Mouse (Mus musculus) myocyte (in vitro differentiated cells): ENCODE data around the gene Has1.

Source experiments
- E2F4 ChIP-seq: IDR thresholded peaks from one replicate; pipeline ENCODE4 v1.6.1; 2011; ENCODE audit warnings: mild to moderate bottlenecking, control low read depth, moderate library complexity; ENCODE audit not compliant: insufficient read depth
- MAX ChIP-seq: IDR thresholded peaks from one replicate; pipeline ENCODE4 v1.6.1; 2011; ENCODE audit warnings: low read depth, mild to moderate bottlenecking, control low read depth
- MYOG ChIP-seq, 3 experiments: IDR thresholded peaks; one replicate each; pipeline ENCODE4 v1.6.1; 2011; ENCODE audit warnings: control low read depth in 2 of 3, low read depth in 2 of 3, mild to moderate bottlenecking in 2 of 3; ENCODE audit not compliant: insufficient read length in 2 of 3, control insufficient read depth in 1 of 3, insufficient read depth in 1 of 3
- POLR2A ChIP-seq: IDR thresholded peaks from one replicate; pipeline ENCODE4 v1.6.1; 2011; ENCODE audit warnings: low read depth, mild to moderate bottlenecking, control low read depth, moderate library complexity; ENCODE audit not compliant: insufficient read length
- REST ChIP-seq: IDR thresholded peaks from one replicate; pipeline ENCODE4 v1.6.1; 2011; ENCODE audit warnings: mild to moderate bottlenecking, control low read depth, moderate library complexity; ENCODE audit not compliant: insufficient read depth, insufficient read length
- USF1 ChIP-seq: IDR thresholded peaks from one replicate; pipeline ENCODE4 v1.6.1; 2011; ENCODE audit warnings: low read depth, mild to moderate bottlenecking, control low read depth, moderate library complexity

- TF ChIP-seq POLR2A = no peak
- TF ChIP-seq MYOG (IDR thresholded peaks at IDR 0.05; ENCODE audit: control insufficient read depth in 1 of 3, insufficient read depth in 1 of 3, insufficient read length in 2 of 3, low read depth in 2 of 3) = no peak
- no peak for TF ChIP-seq USF1
- TF ChIP-seq REST = no peak
- TF ChIP-seq E2F4 = no peak
- TF ChIP-seq MAX = no peak
Observed at GRCm38 (mm10) chr17:17900768-17901167, 45.8 kb upstream of the Has1 start.
